Mouse (Mus musculus): ENCODE measurements around the gene Ubqln4.

Ubqln4 gene

GRCm38 (mm10) chr3:88553525-88553879 lies at the start of gene Ubqln4:
TSS of gene Ubqln4 (plus strand) at chr3:88553758.
- DNase-seq, result peak; percentile 95

- no peak for DNase-seq
Observed at GRCm38 (mm10) chr3:88503881-88504746, 49.4 kb upstream of the Ubqln4 start.

GRCm38 (mm10) chr3:88505081-88505480 lies 48.5 kb upstream of the Ubqln4 start:
- no peak for DNase-seq

GRCm38 (mm10) chr3:88505765-88506164 lies 47.8 kb upstream of the Ubqln4 start:
- no peak for DNase-seq

GRCm38 (mm10) chr3:88509250-88509649 lies 44.3 kb upstream of the Ubqln4 start:
- no peak for DNase-seq

GRCm38 (mm10) chr3:88509692-88510420 lies 43.7 kb upstream of the Ubqln4 start, which contains the start of gene Lmna:
TSS of gene Lmna (minus strand) at chr3:88509956.
- DNase-seq, result peak; percentile 92 to 97

GRCm38 (mm10) chr3:88510421-88511289 lies 42.9 kb upstream of the Ubqln4 start:
- no peak for DNase-seq

- no peak for DNase-seq
Observed at GRCm38 (mm10) chr3:88511559-88511958, 42.0 kb upstream of the Ubqln4 start.

- no peak for DNase-seq
Observed at GRCm38 (mm10) chr3:88512141-88512895, 41.2 kb upstream of the Ubqln4 start.

- DNase-seq, result no peak
Observed at GRCm38 (mm10) chr3:88512896-88513545, 40.5 kb upstream of the Ubqln4 start.

GRCm38 (mm10) chr3:88513546-88514115 lies 39.9 kb upstream of the Ubqln4 start:
- DNase-seq, result no peak

- no peak for DNase-seq
Observed at GRCm38 (mm10) chr3:88514231-88515094, 39.1 kb upstream of the Ubqln4 start.

GRCm38 (mm10) chr3:88515095-88515386 lies 38.5 kb upstream of the Ubqln4 start:
- no peak for DNase-seq

- no peak for DNase-seq
Observed at GRCm38 (mm10) chr3:88516407-88516806, 37.2 kb upstream of the Ubqln4 start.

GRCm38 (mm10) chr3:88518411-88518810 lies 35.1 kb upstream of the Ubqln4 start:
- DNase-seq, result no peak

GRCm38 (mm10) chr3:88520078-88520477 lies 33.5 kb upstream of the Ubqln4 start:
- no peak for DNase-seq

- no peak for DNase-seq
Observed at GRCm38 (mm10) chr3:88521156-88521555, 32.4 kb upstream of the Ubqln4 start.

GRCm38 (mm10) chr3:88521803-88522331 lies 31.7 kb upstream of the Ubqln4 start:
- DNase-seq, result peak; percentile 71 to 75

- DNase-seq, result no peak
Observed at GRCm38 (mm10) chr3:88523027-88523426, 30.5 kb upstream of the Ubqln4 start.

GRCm38 (mm10) chr3:88525021-88525420 lies 28.5 kb upstream of the Ubqln4 start:
- no peak for DNase-seq
